8 mouse cellular contexts compared by ENCODE assay signal in genomic region chr11:83473235-83474016, GRCm38 (mm10). TPM values are rescaled to one million over a fixed set of nuclear protein-coding genes. Genes with fewer than 3 reads are reported as not detected.
DNase-seq lines count a peak whose midpoint lies in the region; ATAC-seq lines count a peak whose summit lies in the region.

No protein-coding gene starts in this region.

- peak; percentile 63 for DNase-seq in cerebellum, adult 9-11 months
- DNase-seq in cerebellum, postnatal 10 days: no peak
- DNase-seq in 416B (ENCODE audit: low read depth): peak; percentile 51
- peak; percentile 35 for DNase-seq in c-Kit-positive CD71-positive TER-119-positive erythroid progenitor cells, embryonic 14.5 days (ENCODE audit: low spot score)
- DNase-seq in liver, embryonic 11.5 days (ENCODE audit: low spot score): peak; percentile 62
- DNase-seq in left cerebral cortex, adult 18-20 months (ENCODE audit: low spot score in 2 of 2): no peak

- peak; percentile 90 for ATAC-seq in hindbrain, embryonic 13.5 days (ENCODE audit: low FRiP score)
- ATAC-seq in liver, embryonic 11.5 days (replicated peaks; ENCODE audit: low FRiP score): peak; percentile 77
- ATAC-seq in stomach, embryonic 15.5 days (ENCODE audit: insufficient read depth, low FRiP score, low read depth): peak; percentile 75

- H3K27me3 ChIP-seq in hindbrain, embryonic 13.5 days: peaks cover 7% of the 10 kb centered on the region; the same call in 1 of the 2 replicates
- H3K27me3 ChIP-seq in liver, embryonic 11.5 days (replicated peaks; ENCODE audit: control insufficient read depth, insufficient read depth, low read length): no peaks in the 10 kb centered on the region
- no peaks in the 10 kb centered on the region for H3K27me3 ChIP-seq in stomach, embryonic 15.5 days (replicated peaks)

- H3K9me3 ChIP-seq in hindbrain, embryonic 13.5 days: no peaks in the 10 kb centered on the region
- H3K9me3 ChIP-seq in liver, embryonic 11.5 days (ENCODE audit: control insufficient read depth, low read length): no peaks in the 10 kb centered on the region
- H3K9me3 ChIP-seq in stomach, embryonic 15.5 days: no peaks in the 10 kb centered on the region

- H3K9ac ChIP-seq in hindbrain, embryonic 13.5 days: peak overlapping the region; percentile 84
- H3K9ac ChIP-seq in liver, embryonic 11.5 days (ENCODE audit: low read depth, low read length): peak overlapping the region; percentile 91
- peak overlapping the region; percentile 76 for H3K9ac ChIP-seq in stomach, embryonic 15.5 days

- under 1% methylated on average over 43 of the region's 52 CpGs for WGBS in hindbrain, embryonic 13.5 days
- WGBS in liver, embryonic 11.5 days: under 1% methylated on average over 51 of the region's 52 CpGs
- under 1% methylated on average over 49 of the region's 52 CpGs for WGBS in stomach, embryonic 15.5 days

- peak overlapping the region; percentile 99 for H3K27ac ChIP-seq in hindbrain, embryonic 13.5 days
- H3K27ac ChIP-seq in liver, embryonic 11.5 days (ENCODE audit: low read depth, low read length): peak overlapping the region; percentile 91
- H3K27ac ChIP-seq in stomach, embryonic 15.5 days: peak overlapping the region; percentile 98

- H3K4me3 ChIP-seq in hindbrain, embryonic 13.5 days: peak overlapping the region; percentile 81
- peak overlapping the region; percentile 91 for H3K4me3 ChIP-seq in liver, embryonic 11.5 days (ENCODE audit: low read depth, low read length)
- peak overlapping the region; percentile 79 for H3K4me3 ChIP-seq in stomach, embryonic 15.5 days (replicated peaks)

- peak overlapping the region; percentile 97 for H3K4me2 ChIP-seq in hindbrain, embryonic 13.5 days
- peak overlapping the region; percentile 93 for H3K4me2 ChIP-seq in liver, embryonic 11.5 days
- peak overlapping the region; percentile 66 for H3K4me2 ChIP-seq in stomach, embryonic 15.5 days

- H3K36me3 ChIP-seq in hindbrain, embryonic 13.5 days: peaks cover 8% of the 10 kb centered on the region
- H3K36me3 ChIP-seq in liver, embryonic 11.5 days (ENCODE audit: control insufficient read depth, insufficient read depth, low read length): peaks cover 3% of the 10 kb centered on the region; the same call in 1 of the 2 replicates
- H3K36me3 ChIP-seq in stomach, embryonic 15.5 days: peaks cover 3% of the 10 kb centered on the region; the same call in 1 of the 2 replicates

- peaks cover 21% of the 10 kb centered on the region for H3K4me1 ChIP-seq in hindbrain, embryonic 13.5 days (replicated peaks)
- peaks cover 11% of the 10 kb centered on the region for H3K4me1 ChIP-seq in liver, embryonic 11.5 days (replicated peaks; ENCODE audit: control insufficient read depth, insufficient read depth, low read length)
- peaks cover 9% of the 10 kb centered on the region for H3K4me1 ChIP-seq in stomach, embryonic 15.5 days

RNA-seq across cellular contexts. Expression of gene Taf15, which starts 0.5 kb away (rescaled TPM):
- 14.7 and 16.4 TPM in 2 replicates for polyA plus RNA-seq in hindbrain, embryonic 13.5 days (2015; fragmentation: Nextera tagmentation; extraction: Ambion mirVana)
- polyA plus RNA-seq in liver, embryonic 11.5 days (2014; fragmentation: Nextera tagmentation; extraction: Ambion mirVana): 6.0 and 6.6 TPM in 2 replicates
- 13.4 and 14.9 TPM in 2 replicates for polyA plus RNA-seq in stomach, embryonic 15.5 days (2015; fragmentation: Nextera tagmentation; extraction: Ambion mirVana)
- total RNA-seq in left cerebral cortex, adult 18-20 months (2021): 10 to 100 TPM; 56.2 to 60.3 TPM

RNA-seq across cellular contexts. Expression of gene Mmp28, which starts 10.6 kb away (rescaled TPM):
- 3.5 and 3.8 TPM in 2 replicates for polyA plus RNA-seq in hindbrain, embryonic 13.5 days (2015; fragmentation: Nextera tagmentation; extraction: Ambion mirVana)
- 0.71 and 0.88 TPM in 2 replicates for polyA plus RNA-seq in liver, embryonic 11.5 days (2014; fragmentation: Nextera tagmentation; extraction: Ambion mirVana)
- polyA plus RNA-seq in stomach, embryonic 15.5 days (2015; fragmentation: Nextera tagmentation; extraction: Ambion mirVana): 2.4 and 3.1 TPM in 2 replicates
- 1 to 10 TPM; 2.5 to 3.9 TPM for total RNA-seq in left cerebral cortex, adult 18-20 months (2021)

RNA-seq across cellular contexts. Expression of gene 1700020L24Rik, which starts 35.9 kb away (rescaled TPM):
- 0.48 TPM in 1 of 2 replicates, not detected in the other for polyA plus RNA-seq in hindbrain, embryonic 13.5 days (2015; fragmentation: Nextera tagmentation; extraction: Ambion mirVana)
- 0.49 and 0.82 TPM in 2 replicates for polyA plus RNA-seq in liver, embryonic 11.5 days (2014; fragmentation: Nextera tagmentation; extraction: Ambion mirVana)
- polyA plus RNA-seq in stomach, embryonic 15.5 days (2015; fragmentation: Nextera tagmentation; extraction: Ambion mirVana): 0.72 and 1.1 TPM in 2 replicates
- under 1 TPM; 0.47 to 0.53 TPM for total RNA-seq in left cerebral cortex, adult 18-20 months (2021)

RNA-seq across cellular contexts. Expression of gene Gas2l2, which starts 44.2 kb away (rescaled TPM):
- polyA plus RNA-seq in hindbrain, embryonic 13.5 days (2015; fragmentation: Nextera tagmentation; extraction: Ambion mirVana): 0.43 and 1.4 TPM in 2 replicates
- polyA plus RNA-seq in liver, embryonic 11.5 days (2014; fragmentation: Nextera tagmentation; extraction: Ambion mirVana): not detected in 2 replicates
- 0.08 TPM in 1 of 2 replicates, not detected in the other for polyA plus RNA-seq in stomach, embryonic 15.5 days (2015; fragmentation: Nextera tagmentation; extraction: Ambion mirVana)
- total RNA-seq in left cerebral cortex, adult 18-20 months (2021): not detected

RNA-seq across cellular contexts. Expression of gene Heatr9, which starts 48.5 kb away (rescaled TPM):
- not detected in 2 replicates for polyA plus RNA-seq in hindbrain, embryonic 13.5 days (2015; fragmentation: Nextera tagmentation; extraction: Ambion mirVana)
- polyA plus RNA-seq in liver, embryonic 11.5 days (2014; fragmentation: Nextera tagmentation; extraction: Ambion mirVana): not detected in 2 replicates
- not detected in 2 replicates for polyA plus RNA-seq in stomach, embryonic 15.5 days (2015; fragmentation: Nextera tagmentation; extraction: Ambion mirVana)
- total RNA-seq in left cerebral cortex, adult 18-20 months (2021): not detected

Comparison
In these comparisons a context has a peak if more than half of its experiments do, and no peak if none do; other contexts are left out.
1. DNase-seq: peak in cerebellum, adult 9-11 months (single experiment), 416B (single experiment), c-Kit-positive CD71-positive TER-119-positive erythroid progenitor cells, embryonic 14.5 days (single experiment) and liver, embryonic 11.5 days (single experiment); none in cerebellum, postnatal 10 days (0 of 2) and left cerebral cortex, adult 18-20 months (0 of 2).
2. Peak in every context shown above with its lines, with median percentiles within 50 percentile points of each other: ATAC-seq, H3K27ac ChIP-seq, H3K4me2 ChIP-seq, H3K4me3 ChIP-seq and H3K9ac ChIP-seq.